Mouse (Mus musculus) embryonic facial prominence, embryonic 10.5 days (tissue): ENCODE results near the gene Mrgpra2b. TPM values are rescaled to one million over a fixed set of nuclear protein-coding genes. Genes with fewer than 3 reads are reported as not detected.

Experiments
- polyA plus RNA-seq: library from polyadenylated mRNA; unstranded; fragments of >200 nt; fragmentation: Nextera tagmentation; extraction: Ambion mirVana; gene quantifications from 2 replicates; pipeline ENCODE4 v1.2.1, GENCODE M21; 2016

Mrgpra2b gene
- polyA plus RNA-seq, 1 experiment from 2014 or later, result not detected

Other genes with a start within 250 kb of the Mrgpra2b start
- not detected in 2 replicates for gene Mrgpra1, start 174.6 kb downstream of the Mrgpra2b start, polyA plus RNA-seq
- not detected in 2 replicates for gene Mrgpra2a, start 76.7 kb downstream of the Mrgpra2b start, polyA plus RNA-seq
- not detected in 2 replicates for gene Mrgpra3, start 72.5 kb upstream of the Mrgpra2b start, polyA plus RNA-seq